Mouse (Mus musculus) lung, embryonic 16.5 days (tissue): ENCODE results near the gene Atrip. TPM values are rescaled to one million over a fixed set of nuclear protein-coding genes. Genes with fewer than 3 reads are reported as not detected.

Experiments used
- ATAC-seq: fragments of 200-750 bp; cut with Nextera tagmentation; 2 replicates; pipeline ENCODE4 v1.8.0; 2017; ENCODE audit warnings: low read depth, mild to moderate bottlenecking, moderate library complexity
- H3K27ac ChIP-seq: fragments of 300-500 bp; sonication (generic); 2 replicates; pipeline ENCODE4 v1.5.1; 2014; ENCODE audit warnings: mild to moderate bottlenecking, control low read depth, low read length
- H3K27me3 ChIP-seq: fragments of 300-500 bp; sonication (generic); 2 replicates; pipeline ENCODE4 v1.6.1; 2014; ENCODE audit warnings: low read depth, low read length, mixed read lengths; ENCODE audit not compliant: control insufficient read depth, insufficient read depth
- H3K36me3 ChIP-seq: fragments of 300-500 bp; sonication (generic); 2 replicates; pipeline ENCODE4 v1.6.1; 2014; ENCODE audit warnings: low read length; ENCODE audit not compliant: control insufficient read depth, insufficient read depth
- H3K4me1 ChIP-seq: fragments of 300-500 bp; sonication (generic); replicated peaks from 2 replicates; pipeline ENCODE4 v1.6.1; 2014; ENCODE audit warnings: low read length, mixed read lengths; ENCODE audit not compliant: control insufficient read depth, insufficient read depth
- H3K4me2 ChIP-seq: fragments of 300-500 bp; sonication (generic); 2 replicates; pipeline ENCODE4 v1.6.1; 2014; ENCODE audit warnings: low read depth, low read length, control low read depth
- H3K4me3 ChIP-seq: fragments of 300-500 bp; sonication (generic); 2 replicates; pipeline ENCODE4 v1.5.1; 2014; ENCODE audit warnings: mild to moderate bottlenecking, low read length, control low read depth
- H3K9ac ChIP-seq: fragments of 300-500 bp; sonication (generic); 2 replicates; pipeline ENCODE4 v1.6.1; 2014; ENCODE audit warnings: low read length, control low read depth
- H3K9me3 ChIP-seq: fragments of 300-500 bp; sonication (generic); 2 replicates; pipeline ENCODE4 v1.6.1; 2016; ENCODE audit warnings: low read length; ENCODE audit not compliant: control insufficient read depth
- WGBS: fragments of 180-500 bp; shearing (Covaris S2); extraction: QIAGEN DNeasy Blood & Tissue Kit; methylation state at CpG from one replicate; pipeline ENCODE4 v1.1.7; 2014; 5-methylcytosine and 5-hydroxymethylcytosine counted together
- polyA plus RNA-seq: library from polyadenylated mRNA; unstranded; fragments of >200 nt; fragmentation: Nextera tagmentation; extraction: Ambion mirVana; gene quantifications from 2 replicates; pipeline ENCODE4 v1.2.1, GENCODE M21; 2015

Atrip gene
- polyA plus RNA-seq, 1 experiment from 2014 or later, result 24.7 TPM

- WGBS, result under 1% methylated on average over 33 of the region's 40 CpGs
- ATAC-seq, result peak; percentile 93
- H3K9me3 ChIP-seq, result no peaks in the 10 kb centered on the region
These were observed 35.6 kb downstream of the Atrip start, which contains the start of gene Shisa5 for GRCm38 (mm10) chr9:109038086-109038895. Shisa5 (plus strand) TSS chr9:109038565.

GRCm38 (mm10) chr9:109032435-109032834, 41.5 kb downstream of the Atrip start:
- H3K9ac ChIP-seq, result no peak overlapping the region
- H3K9me3 ChIP-seq, result no peaks in the 10 kb centered on the region
- no peak for ATAC-seq
- H3K4me3 ChIP-seq, result no peak overlapping the region
- WGBS, result 79% methylated on average over 6 of the region's 6 CpGs
- H3K4me1 ChIP-seq, result no peaks in the 10 kb centered on the region
- no peak overlapping the region for H3K27ac ChIP-seq
- H3K27me3 ChIP-seq, result no peaks in the 10 kb centered on the region
- no peak overlapping the region for H3K4me2 ChIP-seq
- H3K36me3 ChIP-seq, result no peaks in the 10 kb centered on the region

More at GRCm38 (mm10) chr9:109038086-109038895, 35.6 kb downstream of the Atrip start, which contains the start of gene Shisa5:
- peak within 1 kb of the TSS; percentile 69 for H3K4me2 ChIP-seq
- H3K27me3 ChIP-seq, result no peaks in the 10 kb centered on the region
- peak within 1 kb of the TSS; percentile 74 for H3K27ac ChIP-seq
- H3K4me1 ChIP-seq, result peaks cover 30% of the 10 kb centered on the region
- H3K9ac ChIP-seq, result peak within 1 kb of the TSS; percentile 86
- 0 out of 2 replicates have a peak, but pooled peaks cover 2% of the 10 kb centered on the region for H3K36me3 ChIP-seq
- H3K4me3 ChIP-seq, result peak within 1 kb of the TSS; percentile 79

- no peaks in the 10 kb centered on the region for H3K36me3 ChIP-seq
- no peaks in the 10 kb centered on the region for H3K27me3 ChIP-seq
- no peak overlapping the region for H3K4me2 ChIP-seq
- 71% methylated on average over 8 of the region's 8 CpGs for WGBS
- H3K4me1 ChIP-seq, result no peaks in the 10 kb centered on the region
- ATAC-seq, result no peak
- no peak overlapping the region for H3K4me3 ChIP-seq
- H3K9me3 ChIP-seq, result no peaks in the 10 kb centered on the region
- no peak overlapping the region for H3K27ac ChIP-seq
- no peak overlapping the region for H3K9ac ChIP-seq
These were observed 42.2 kb downstream of the Atrip start for GRCm38 (mm10) chr9:109031686-109032085.

- 84% methylated on average over 7 of the region's 7 CpGs for WGBS
- Histone ChIP-seq H3K9me3 (no peaks in the 10 kb centered on the region), H3K27ac (no peak overlapping the region), H3K4me1 (no peaks in the 10 kb centered on the region), H3K4me2 (no peak overlapping the region), H3K27me3 (no peaks in the 10 kb centered on the region), H3K4me3 (no peak overlapping the region), H3K36me3 (no peaks in the 10 kb centered on the region), H3K9ac (no peak overlapping the region)
- ATAC-seq, result no peak
These were observed 42.9 kb downstream of the Atrip start for GRCm38 (mm10) chr9:109031001-109031400.

GRCm38 (mm10) chr9:109030312-109030711, 43.6 kb downstream of the Atrip start:
- Histone ChIP-seq H3K36me3 (no peaks in the 10 kb centered on the region), H3K4me2 (no peak overlapping the region), H3K4me3 (no peak overlapping the region), H3K9me3 (no peaks in the 10 kb centered on the region), H3K9ac (no peak overlapping the region), H3K27me3 (no peaks in the 10 kb centered on the region), H3K4me1 (no peaks in the 10 kb centered on the region), H3K27ac (no peak overlapping the region)
- WGBS, result 64% methylated on average over 3 of the region's 3 CpGs
- ATAC-seq, result no peak

GRCm38 (mm10) chr9:109028919-109029318, 45.0 kb downstream of the Atrip start:
- no peak for ATAC-seq
- Histone ChIP-seq H3K27ac (no peak overlapping the region), H3K36me3 (no peaks in the 10 kb centered on the region), H3K4me3 (no peak overlapping the region), H3K27me3 (no peaks in the 10 kb centered on the region), H3K9ac (no peak overlapping the region), H3K4me2 (no peak overlapping the region), H3K9me3 (no peaks in the 10 kb centered on the region), H3K4me1 (no peaks in the 10 kb centered on the region)
- WGBS, result 69% methylated on average over 5 of the region's 5 CpGs

- no peak for ATAC-seq
- Histone ChIP-seq H3K4me1 (no peaks in the 10 kb centered on the region), H3K9ac (no peak overlapping the region), H3K27me3 (no peaks in the 10 kb centered on the region), H3K36me3 (no peaks in the 10 kb centered on the region), H3K4me2 (no peak overlapping the region), H3K9me3 (no peaks in the 10 kb centered on the region), H3K27ac (no peak overlapping the region), H3K4me3 (no peak overlapping the region)
- WGBS, result 90% methylated on average over 3 of the region's 3 CpGs
These were observed 45.5 kb downstream of the Atrip start for GRCm38 (mm10) chr9:109028421-109028820.

- Histone ChIP-seq H3K9me3 (no peaks in the 10 kb centered on the region), H3K9ac (no peak overlapping the region), H3K4me3 (no peak overlapping the region), H3K27ac (no peak overlapping the region), H3K4me1 (no peaks in the 10 kb centered on the region), H3K4me2 (no peak overlapping the region), H3K36me3 (no peaks in the 10 kb centered on the region), H3K27me3 (no peaks in the 10 kb centered on the region)
- WGBS, result 76% methylated on average over 8 of the region's 8 CpGs
- no peak for ATAC-seq
These were observed 46.4 kb downstream of the Atrip start for GRCm38 (mm10) chr9:109027521-109027920.

- H3K27me3 ChIP-seq, result no peaks in the 10 kb centered on the region
- no peak overlapping the region for H3K27ac ChIP-seq
- no peak overlapping the region for H3K4me2 ChIP-seq
- H3K4me3 ChIP-seq, result no peak overlapping the region
- WGBS, result 81% methylated on average over 17 of the region's 17 CpGs
- no peaks in the 10 kb centered on the region for H3K9me3 ChIP-seq
- H3K36me3 ChIP-seq, result no peaks in the 10 kb centered on the region
- H3K9ac ChIP-seq, result no peak overlapping the region
- H3K4me1 ChIP-seq, result no peaks in the 10 kb centered on the region
- no peak for ATAC-seq
These were observed 50.8 kb downstream of the Atrip start for GRCm38 (mm10) chr9:109022866-109023685.
